Mouse (Mus musculus): ENCODE results near the gene Ankrd34c. TPM values are rescaled to one million over a fixed set of nuclear protein-coding genes. Genes with fewer than 3 reads are reported as not detected.
A peak's percentile ranks its signal among the peaks of the same experiment; 100 is the strongest.

The Ankrd34c gene
- not detected in 2 replicates for total RNA-seq (2014; rRNA removed; ENCODE audit: low replicate concordance)
- polyA plus RNA-seq (2015; fragmentation: Nextera tagmentation; extraction: Ambion mirVana), result not detected in 2 replicates

DNA sequence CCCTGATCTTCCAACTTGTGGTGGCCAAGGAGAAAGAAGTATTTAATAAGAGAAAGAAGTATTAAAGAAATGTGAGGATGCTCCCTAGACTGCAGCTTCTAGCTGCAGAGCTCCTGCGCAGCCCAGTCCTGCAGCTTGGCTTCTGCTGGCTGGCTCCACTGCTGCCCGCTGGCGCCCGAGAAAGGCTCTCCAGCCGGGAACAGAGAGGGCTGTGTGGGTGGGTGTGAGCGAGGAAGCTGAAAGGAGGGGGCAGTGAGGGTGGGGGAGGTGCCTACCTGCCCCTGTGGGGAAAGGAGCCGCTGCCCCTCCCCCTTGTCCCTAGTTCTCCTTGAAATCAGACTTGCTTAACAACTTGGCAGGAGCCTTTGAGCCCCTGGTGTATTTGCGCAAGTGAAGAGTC, at the start of gene Ankrd34c:
Gene Ankrd34c, minus strand, starts transcription at position 181 of the 400 bp plus-strand sequence.
- Histone ChIP-seq H3K9ac (replicated peaks; ENCODE audit: low read depth, low read length) (no peak within 1 kb of the TSS), H3K27me3 (ENCODE audit: control insufficient read depth, insufficient read depth, low read length) (peaks cover 12% of the 10 kb centered on the region), H3K36me3 (replicated peaks; ENCODE audit: control insufficient read depth, insufficient read depth, low read length) (no peaks in the 10 kb centered on the region), H3K4me1 (ENCODE audit: control insufficient read depth, insufficient read depth) (no peaks in the 10 kb centered on the region), H3K9me3 (replicated peaks; ENCODE audit: control insufficient read depth, low read length) (no peaks in the 10 kb centered on the region), H3K4me2 (ENCODE audit: low read depth, low read length) (no peak within 1 kb of the TSS), H3K4me3 (ENCODE audit: low read depth, low read length) (no peak within 1 kb of the TSS), H3K27ac (ENCODE audit: low read depth) (no peak within 1 kb of the TSS)
- TF ChIP-seq EP300 (IDR thresholded peaks at IDR 0.05; ENCODE audit: low read depth) (no peak), CTCF (IDR thresholded peaks at IDR 0.05; ENCODE audit: low read depth) (no peak)
- ATAC-seq (ENCODE audit: insufficient read depth, low read depth) (no peak), DNase-seq (ENCODE audit: low spot score) (no peak)
- WGBS, result 2% methylated on average over 8 of the region's 8 CpGs

DNA sequence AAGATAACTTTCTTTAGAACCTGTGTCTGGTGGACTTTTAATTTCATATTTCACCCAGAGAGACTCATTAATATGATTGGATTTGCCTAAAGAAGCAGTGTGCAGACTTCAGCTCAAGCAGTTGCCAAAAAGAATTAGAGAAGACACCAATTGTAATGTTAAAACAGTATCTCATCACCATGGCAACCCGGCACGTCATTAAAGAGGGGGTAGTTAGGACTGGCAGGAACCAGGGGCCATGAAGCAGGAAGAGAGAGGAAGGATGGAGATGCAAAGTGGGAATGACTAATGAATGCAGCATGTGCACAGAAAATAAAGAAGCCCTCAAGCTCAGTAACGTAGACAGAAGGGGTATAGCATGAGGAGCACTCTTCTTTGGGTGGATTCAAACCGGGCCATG, 49.3 kb upstream of the Ankrd34c start:
- Histone ChIP-seq H3K27ac (ENCODE audit: low read depth) (no peak overlapping the region), H3K4me2 (ENCODE audit: low read depth, low read length) (no peak overlapping the region), H3K36me3 (replicated peaks; ENCODE audit: control insufficient read depth, insufficient read depth, low read length) (no peaks in the 10 kb centered on the region), H3K4me1 (ENCODE audit: control insufficient read depth, insufficient read depth) (no peaks in the 10 kb centered on the region), H3K27me3 (ENCODE audit: control insufficient read depth, insufficient read depth, low read length) (no peaks in the 10 kb centered on the region), H3K9ac (replicated peaks; ENCODE audit: low read depth, low read length) (no peak overlapping the region), H3K9me3 (replicated peaks; ENCODE audit: control insufficient read depth, low read length) (no peaks in the 10 kb centered on the region), H3K4me3 (ENCODE audit: low read depth, low read length) (no peak overlapping the region)
- TF ChIP-seq CTCF (IDR thresholded peaks at IDR 0.05; ENCODE audit: low read depth) (no peak), EP300 (IDR thresholded peaks at IDR 0.05; ENCODE audit: low read depth) (no peak)
- 67% methylated on average over 4 of the region's 4 CpGs for whole genome bisulfite sequencing
- ATAC-seq (ENCODE audit: insufficient read depth, low read depth) (no peak), DNase-seq (ENCODE audit: low spot score) (no peak)

DNA sequence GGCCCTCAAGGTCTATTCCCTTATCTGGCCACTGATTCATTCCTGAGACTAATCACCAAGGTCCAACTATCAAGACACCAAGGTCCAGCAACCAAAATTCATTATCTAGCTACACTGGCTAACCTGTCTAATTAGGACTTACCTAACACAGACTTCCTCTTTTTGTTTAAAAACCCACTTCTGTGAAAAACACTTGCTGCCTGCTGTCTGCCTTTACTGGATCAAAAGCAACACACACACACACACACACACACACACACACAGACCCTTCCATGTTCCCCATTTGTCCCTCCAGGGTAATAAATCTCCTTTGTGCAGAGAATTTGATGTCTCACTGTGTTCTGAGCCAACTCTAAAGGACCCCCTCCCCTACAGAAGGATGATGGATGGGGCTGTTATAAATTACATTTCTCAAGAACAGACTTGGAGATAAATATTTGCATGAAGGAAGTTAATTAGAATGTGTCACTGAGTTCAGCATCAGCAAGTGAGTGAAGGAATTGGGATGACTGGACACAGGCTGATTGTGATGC, 43.2 kb upstream of the Ankrd34c start:
- TF ChIP-seq CTCF (IDR thresholded peaks at IDR 0.05; ENCODE audit: low read depth) (no peak), EP300 (IDR thresholded peaks at IDR 0.05; ENCODE audit: low read depth) (no peak)

GRCm38 (mm10) chr9:89779237-89779636, 41.0 kb upstream of the Ankrd34c start:
- no peak overlapping the region for H3K4me2 ChIP-seq (ENCODE audit: low read depth, low read length)
- no peaks in the 10 kb centered on the region for H3K36me3 ChIP-seq (replicated peaks; ENCODE audit: control insufficient read depth, insufficient read depth, low read length)
- 91% methylated on average over 1 of the region's 1 CpGs for WGBS
- no peak overlapping the region for H3K27ac ChIP-seq (ENCODE audit: low read depth)
- DNase-seq (ENCODE audit: low spot score) (no peak), ATAC-seq (ENCODE audit: insufficient read depth, low read depth) (no peak)
- H3K9ac ChIP-seq (replicated peaks; ENCODE audit: low read depth, low read length), result no peak overlapping the region
- H3K27me3 ChIP-seq (ENCODE audit: control insufficient read depth, insufficient read depth, low read length), result no peaks in the 10 kb centered on the region
- 0 out of 2 replicates have a peak, but pooled peaks cover 4% of the 10 kb centered on the region for H3K9me3 ChIP-seq (replicated peaks; ENCODE audit: control insufficient read depth, low read length)
- H3K4me1 ChIP-seq (ENCODE audit: control insufficient read depth, insufficient read depth), result no peaks in the 10 kb centered on the region
- H3K4me3 ChIP-seq (ENCODE audit: low read depth, low read length), result no peak overlapping the region
- no peak for TF ChIP-seq CTCF (IDR thresholded peaks at IDR 0.05; ENCODE audit: low read depth)
- no peak for TF ChIP-seq EP300 (IDR thresholded peaks at IDR 0.05; ENCODE audit: low read depth)

More for the DNA sequence above, 43.2 kb upstream of the Ankrd34c start:
- Histone ChIP-seq H3K27ac (ENCODE audit: low read depth) (no peak overlapping the region), H3K4me3 (ENCODE audit: low read depth, low read length) (no peak overlapping the region), H3K4me2 (ENCODE audit: low read depth, low read length) (no peak overlapping the region), H3K9me3 (replicated peaks; ENCODE audit: control insufficient read depth, low read length) (no peaks in the 10 kb centered on the region), H3K9ac (replicated peaks; ENCODE audit: low read depth, low read length) (no peak overlapping the region), H3K27me3 (ENCODE audit: control insufficient read depth, insufficient read depth, low read length) (no peaks in the 10 kb centered on the region), H3K4me1 (ENCODE audit: control insufficient read depth, insufficient read depth) (no peaks in the 10 kb centered on the region), H3K36me3 (replicated peaks; ENCODE audit: control insufficient read depth, insufficient read depth, low read length) (no peaks in the 10 kb centered on the region)
- no peak for ATAC-seq (ENCODE audit: insufficient read depth, low read depth)
- no peak for DNase-seq (ENCODE audit: low spot score)

DNA sequence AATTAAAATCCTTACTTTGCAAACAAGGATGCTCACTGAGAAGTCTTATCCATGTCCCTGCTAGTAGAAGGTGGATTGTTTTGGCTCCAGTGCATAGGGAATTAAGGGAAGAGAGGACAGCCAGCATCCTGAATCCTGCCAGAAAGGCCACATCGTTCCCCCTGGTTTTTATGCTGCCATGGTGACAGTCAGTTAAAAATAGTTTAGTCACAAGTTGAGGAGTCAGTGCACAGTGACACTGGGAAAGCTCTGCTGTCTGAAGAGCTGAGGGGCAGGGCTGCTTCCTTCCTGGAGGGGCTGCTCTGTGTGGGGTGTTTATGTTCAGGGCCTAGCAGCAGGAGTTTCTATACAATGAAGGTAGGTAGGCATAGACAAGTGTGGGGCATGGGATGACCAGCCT, 32.9 kb upstream of the Ankrd34c start:
- Histone ChIP-seq H3K4me3 (ENCODE audit: low read depth, low read length) (no peak overlapping the region), H3K4me2 (ENCODE audit: low read depth, low read length) (no peak overlapping the region), H3K36me3 (replicated peaks; ENCODE audit: control insufficient read depth, insufficient read depth, low read length) (no peaks in the 10 kb centered on the region), H3K27me3 (ENCODE audit: control insufficient read depth, insufficient read depth, low read length) (no peaks in the 10 kb centered on the region), H3K9ac (replicated peaks; ENCODE audit: low read depth, low read length) (no peak overlapping the region), H3K27ac (ENCODE audit: low read depth) (no peak overlapping the region), H3K4me1 (ENCODE audit: control insufficient read depth, insufficient read depth) (no peaks in the 10 kb centered on the region), H3K9me3 (replicated peaks; ENCODE audit: control insufficient read depth, low read length) (0 out of 2 replicates have a peak, but pooled peaks cover 4% of the 10 kb centered on the region)
- peak; percentile 50 for DNase-seq (ENCODE audit: low spot score)
- peak; percentile 69 for ATAC-seq (ENCODE audit: insufficient read depth, low read depth)
- TF ChIP-seq EP300 (IDR thresholded peaks at IDR 0.05; ENCODE audit: low read depth), result no peak
- no peak for TF ChIP-seq CTCF (IDR thresholded peaks at IDR 0.05; ENCODE audit: low read depth)
- WGBS, result 6% methylated on average over 1 of the region's 1 CpGs

DNA sequence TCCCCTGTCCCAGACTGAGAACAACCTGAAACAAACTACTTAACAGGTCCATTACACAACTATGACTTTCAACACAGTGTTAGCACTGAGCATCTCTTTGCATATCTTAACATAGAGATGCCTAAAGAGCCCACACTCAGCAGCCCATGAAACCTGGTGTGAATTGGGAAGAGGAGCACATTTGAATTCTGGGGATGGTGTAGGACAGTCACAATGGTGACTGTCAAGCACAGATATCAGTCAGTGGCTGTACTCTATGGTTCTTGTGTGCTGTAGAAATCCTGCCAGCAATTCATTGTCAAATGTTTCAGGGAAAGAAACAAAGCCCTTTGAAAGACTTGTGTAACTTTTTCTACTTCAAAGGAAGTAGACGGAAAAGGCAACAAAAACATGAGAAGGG, 23.7 kb upstream of the Ankrd34c start:
- DNase-seq (ENCODE audit: low spot score) (no peak), ATAC-seq (ENCODE audit: insufficient read depth, low read depth) (no peak)
- no peak overlapping the region for H3K4me2 ChIP-seq (ENCODE audit: low read depth, low read length)
- H3K4me1 ChIP-seq (ENCODE audit: control insufficient read depth, insufficient read depth), result no peaks in the 10 kb centered on the region
- no peaks in the 10 kb centered on the region for H3K9me3 ChIP-seq (replicated peaks; ENCODE audit: control insufficient read depth, low read length)
- no peaks in the 10 kb centered on the region for H3K27me3 ChIP-seq (ENCODE audit: control insufficient read depth, insufficient read depth, low read length)
- no peak overlapping the region for H3K9ac ChIP-seq (replicated peaks; ENCODE audit: low read depth, low read length)
- TF ChIP-seq EP300 (IDR thresholded peaks at IDR 0.05; ENCODE audit: low read depth), result no peak
- no peak for TF ChIP-seq CTCF (IDR thresholded peaks at IDR 0.05; ENCODE audit: low read depth)
- no peak overlapping the region for H3K27ac ChIP-seq (ENCODE audit: low read depth)
- H3K4me3 ChIP-seq (ENCODE audit: low read depth, low read length), result no peak overlapping the region
- no peaks in the 10 kb centered on the region for H3K36me3 ChIP-seq (replicated peaks; ENCODE audit: control insufficient read depth, insufficient read depth, low read length)
- 71% methylated on average over 1 of the region's 1 CpGs for WGBS
